In the genomic region with DNA sequence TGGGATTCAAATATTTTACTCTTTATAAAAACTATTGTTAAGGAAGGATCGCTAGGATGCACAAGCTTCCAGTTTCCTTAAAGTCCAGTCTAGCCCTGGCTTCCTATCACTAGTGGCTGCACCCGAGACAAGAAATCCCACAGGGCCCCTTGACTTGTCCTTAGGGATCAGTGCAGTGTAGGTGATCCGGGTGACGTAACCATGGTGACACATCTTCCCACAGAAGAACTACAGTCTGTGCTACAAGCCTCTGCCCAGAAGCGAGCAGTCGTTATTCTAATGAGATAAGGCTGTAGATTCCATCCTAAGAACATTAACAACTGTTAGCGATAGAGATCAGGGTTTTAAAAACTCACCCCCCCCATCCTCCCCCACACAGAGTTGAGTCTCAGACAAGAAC, we compare ENCODE assay signal across 14 mouse cellular contexts. TPM values are rescaled to one million over a fixed set of nuclear protein-coding genes. Genes with fewer than 3 reads are reported as not detected.
DNase-seq lines count a peak whose midpoint lies in the region; ATAC-seq and TF ChIP-seq lines count a peak whose summit lies in the region.
"Had no signal": no experiment of that assay in that cellular context is flagged by ENCODE, and none has a peak within 500 bp of the region (broad histone marks: within the 10 kb centered on the region; RNA-seq: fewer than 3 reads in every experiment).

No protein-coding gene starts in this region.

- DNase-seq in midbrain, embryonic 10.5 days (ENCODE audit: low spot score): peak; percentile 42
- peak; percentile 51 for DNase-seq in midbrain, embryonic 14.5 days
- no peak for DNase-seq in lung, postnatal 0 days (ENCODE audit: low spot score)
- no peak for DNase-seq in frontal cortex, postnatal 36 days (ENCODE audit: low spot score in 2 of 2)
- no peak for DNase-seq in kidney, adult 18-20 months
- DNase-seq: lung, postnatal 14 days; thymus, postnatal 25 days had no signal

- TF ChIP-seq EP300 in lung, postnatal 0 days (IDR thresholded peaks at IDR 0.05): no peak

- peaks cover 23% of the 10 kb centered on the region for H3K4me1 ChIP-seq in midbrain, embryonic 10.5 days
- H3K4me1 ChIP-seq in midbrain, embryonic 15.5 days: no peaks in the 10 kb centered on the region
- H3K4me1 ChIP-seq in forebrain, embryonic 16.5 days (replicated peaks; ENCODE audit: control insufficient read depth, insufficient read depth, low read length): peaks cover 10% of the 10 kb centered on the region
- H3K4me1 ChIP-seq in midbrain, embryonic 14.5 days (ENCODE audit: control insufficient read depth, insufficient read depth, low read length): peaks cover 10% of the 10 kb centered on the region; the same call in 1 of the 2 replicates
- 0 out of 2 replicates have a peak, but pooled peaks cover 4% of the 10 kb centered on the region for H3K4me1 ChIP-seq in lung, postnatal 0 days (ENCODE audit: insufficient read depth, low read depth, low read length)
- H3K4me1 ChIP-seq: liver, embryonic 12.5 days had no signal

- 48% methylated on average over 7 of the region's 7 CpGs for WGBS in midbrain, embryonic 10.5 days
- WGBS in midbrain, embryonic 15.5 days: 27% methylated on average over 7 of the region's 7 CpGs
- WGBS in forebrain, embryonic 16.5 days: 31% methylated on average over 7 of the region's 7 CpGs
- 26% methylated on average over 7 of the region's 7 CpGs for WGBS in midbrain, embryonic 14.5 days
- 69% methylated on average over 7 of the region's 7 CpGs for WGBS in lung, postnatal 0 days

- TF ChIP-seq CTCF in lung, postnatal 0 days (IDR thresholded peaks at IDR 0.05): no peak

- peak overlapping the region; percentile 71 for H3K27ac ChIP-seq in midbrain, embryonic 10.5 days (replicated peaks)
- H3K27ac ChIP-seq in midbrain, embryonic 15.5 days: no peak overlapping the region
- H3K27ac ChIP-seq in forebrain, embryonic 16.5 days (ENCODE audit: low read length): no peak overlapping the region
- peak overlapping the region; percentile 38 for H3K27ac ChIP-seq in midbrain, embryonic 14.5 days (replicated peaks; ENCODE audit: low read depth, low read length)
- H3K27ac ChIP-seq in lung, postnatal 0 days (ENCODE audit: low read length): no peak overlapping the region
- H3K27ac ChIP-seq: heart, embryonic 13.5 days; liver, embryonic 12.5 days had no signal

- no peaks in the 10 kb centered on the region for H3K36me3 ChIP-seq in midbrain, embryonic 10.5 days
- H3K36me3 ChIP-seq in midbrain, embryonic 15.5 days (replicated peaks): no peaks in the 10 kb centered on the region
- no peaks in the 10 kb centered on the region for H3K36me3 ChIP-seq in forebrain, embryonic 16.5 days (ENCODE audit: control insufficient read depth, insufficient read depth)
- H3K36me3 ChIP-seq in midbrain, embryonic 14.5 days (ENCODE audit: control insufficient read depth, insufficient read depth, low read length): no peaks in the 10 kb centered on the region
- no peaks in the 10 kb centered on the region for H3K36me3 ChIP-seq in lung, postnatal 0 days (ENCODE audit: insufficient read depth, low read length)
- H3K36me3 ChIP-seq: heart, embryonic 13.5 days; liver, embryonic 12.5 days had no signal

- H3K9ac ChIP-seq in midbrain, embryonic 15.5 days: no peak overlapping the region
- no peak overlapping the region for H3K9ac ChIP-seq in forebrain, embryonic 16.5 days (replicated peaks; ENCODE audit: low read depth, low read length)
- no peak overlapping the region for H3K9ac ChIP-seq in midbrain, embryonic 14.5 days (replicated peaks; ENCODE audit: low read length)
- no peak overlapping the region for H3K9ac ChIP-seq in lung, postnatal 0 days (replicated peaks; ENCODE audit: low read depth)
- H3K9ac ChIP-seq: heart, embryonic 13.5 days; liver, embryonic 12.5 days had no signal

- H3K9me3 ChIP-seq in midbrain, embryonic 10.5 days (replicated peaks): no peaks in the 10 kb centered on the region
- H3K9me3 ChIP-seq in midbrain, embryonic 15.5 days: no peaks in the 10 kb centered on the region
- no peaks in the 10 kb centered on the region for H3K9me3 ChIP-seq in forebrain, embryonic 16.5 days (ENCODE audit: control insufficient read depth, low read length)
- H3K9me3 ChIP-seq in midbrain, embryonic 14.5 days (ENCODE audit: control insufficient read depth, low read length): no peaks in the 10 kb centered on the region
- no peaks in the 10 kb centered on the region for H3K9me3 ChIP-seq in lung, postnatal 0 days (ENCODE audit: low read length)
- H3K9me3 ChIP-seq: heart, embryonic 13.5 days; liver, embryonic 12.5 days had no signal

- H3K4me2 ChIP-seq in midbrain, embryonic 15.5 days: no peak overlapping the region
- H3K4me2 ChIP-seq in forebrain, embryonic 16.5 days (ENCODE audit: low read length): no peak overlapping the region
- H3K4me2 ChIP-seq in midbrain, embryonic 14.5 days (ENCODE audit: low read length): no peak overlapping the region
- H3K4me2 ChIP-seq in lung, postnatal 0 days (replicated peaks; ENCODE audit: low read depth, low read length): no peak overlapping the region
- H3K4me2 ChIP-seq: heart, embryonic 13.5 days; liver, embryonic 12.5 days had no signal

- no peak overlapping the region for H3K4me3 ChIP-seq in midbrain, embryonic 10.5 days
- no peak overlapping the region for H3K4me3 ChIP-seq in midbrain, embryonic 15.5 days
- H3K4me3 ChIP-seq in forebrain, embryonic 16.5 days (replicated peaks; ENCODE audit: low read length): no peak overlapping the region
- H3K4me3 ChIP-seq in midbrain, embryonic 14.5 days (replicated peaks; ENCODE audit: low read depth, low read length): no peak overlapping the region
- no peak overlapping the region for H3K4me3 ChIP-seq in lung, postnatal 0 days (ENCODE audit: low read depth, low read length)
- H3K4me3 ChIP-seq: erythroblast, embryonic 14.5 days; heart, embryonic 13.5 days; liver, embryonic 12.5 days had no signal

- no peaks in the 10 kb centered on the region for H3K27me3 ChIP-seq in midbrain, embryonic 10.5 days (ENCODE audit: low read depth, poor library complexity, severe bottlenecking)
- no peaks in the 10 kb centered on the region for H3K27me3 ChIP-seq in midbrain, embryonic 15.5 days (replicated peaks)
- H3K27me3 ChIP-seq in forebrain, embryonic 16.5 days (replicated peaks; ENCODE audit: control insufficient read depth, insufficient read depth, low read length): no peaks in the 10 kb centered on the region
- no peaks in the 10 kb centered on the region for H3K27me3 ChIP-seq in midbrain, embryonic 14.5 days (ENCODE audit: control insufficient read depth, insufficient read depth, low read length)
- H3K27me3 ChIP-seq in lung, postnatal 0 days (replicated peaks; ENCODE audit: insufficient read depth, low read length): no peaks in the 10 kb centered on the region
- H3K27me3 ChIP-seq: liver, embryonic 12.5 days had no signal

- ATAC-seq in midbrain, embryonic 15.5 days (replicated peaks): no peak
- peak; percentile 50; the same call in 1 of the 2 replicates for ATAC-seq in forebrain, embryonic 16.5 days
- ATAC-seq in midbrain, embryonic 14.5 days (ENCODE audit: low FRiP score, low TSS enrichment): no peak
- no peak for ATAC-seq in lung, postnatal 0 days
- ATAC-seq: CD4-positive, CD25-positive, alpha-beta regulatory T cell, adult 4 months; liver, embryonic 12.5 days had no signal

RNA-seq across cellular contexts. Expression of a gene that starts 4.5 kb away (rescaled TPM):
- 0.12 TPM in 1 of 2 replicates, not detected in the other for polyA plus RNA-seq in midbrain, embryonic 10.5 days (2016; fragmentation: Nextera tagmentation; extraction: Ambion mirVana)
- 0.22 and 0.46 TPM in 2 replicates for polyA plus RNA-seq in midbrain, embryonic 15.5 days (2015; fragmentation: Nextera tagmentation; extraction: Ambion mirVana)
- polyA plus RNA-seq in forebrain, embryonic 16.5 days (2015; fragmentation: Nextera tagmentation; extraction: Ambion mirVana): not detected in 2 replicates
- 0.65 and 0.68 TPM in 2 replicates for polyA plus RNA-seq in midbrain, embryonic 14.5 days (2014; fragmentation: Nextera tagmentation; extraction: Ambion mirVana)
- polyA plus RNA-seq in lung, postnatal 0 days (2015; fragmentation: Nextera tagmentation; extraction: Ambion mirVana): 0.21 and 0.27 TPM in 2 replicates
- polyA plus RNA-seq: CD4-positive, CD25-positive, alpha-beta regulatory T cell, adult 4 months; erythroblast, embryonic 14.5 days; heart, embryonic 13.5 days; kidney, embryonic 16.5 days had no signal

RNA-seq across cellular contexts. Expression of a gene that starts 56.0 kb away (rescaled TPM):
- not detected in 2 replicates for polyA plus RNA-seq in midbrain, embryonic 10.5 days (2016; fragmentation: Nextera tagmentation; extraction: Ambion mirVana)
- polyA plus RNA-seq in midbrain, embryonic 15.5 days (2015; fragmentation: Nextera tagmentation; extraction: Ambion mirVana): not detected in 2 replicates
- not detected in 2 replicates for polyA plus RNA-seq in forebrain, embryonic 16.5 days (2015; fragmentation: Nextera tagmentation; extraction: Ambion mirVana)
- polyA plus RNA-seq in midbrain, embryonic 14.5 days (2014; fragmentation: Nextera tagmentation; extraction: Ambion mirVana): 0.07 and 0.18 TPM in 2 replicates
- polyA plus RNA-seq in lung, postnatal 0 days (2015; fragmentation: Nextera tagmentation; extraction: Ambion mirVana): 0.05 and 0.18 TPM in 2 replicates
- polyA plus RNA-seq: erythroblast, embryonic 14.5 days; heart, embryonic 13.5 days had no signal

RNA-seq across cellular contexts. Expression of a gene that starts 58.0 kb away (rescaled TPM):
- 21.9 and 28.5 TPM in 2 replicates for polyA plus RNA-seq in midbrain, embryonic 10.5 days (2016; fragmentation: Nextera tagmentation; extraction: Ambion mirVana)
- 24.6 and 25.8 TPM in 2 replicates for polyA plus RNA-seq in midbrain, embryonic 15.5 days (2015; fragmentation: Nextera tagmentation; extraction: Ambion mirVana)
- polyA plus RNA-seq in forebrain, embryonic 16.5 days (2015; fragmentation: Nextera tagmentation; extraction: Ambion mirVana): 24.7 and 27.9 TPM in 2 replicates
- polyA plus RNA-seq in midbrain, embryonic 14.5 days (2014; fragmentation: Nextera tagmentation; extraction: Ambion mirVana): 19.3 and 28.7 TPM in 2 replicates
- polyA plus RNA-seq in lung, postnatal 0 days (2015; fragmentation: Nextera tagmentation; extraction: Ambion mirVana): 41.4 and 51.8 TPM in 2 replicates

Comparison
In these comparisons a context has a peak if more than half of its experiments do, and no peak if none do; other contexts are left out.
1. H3K27ac ChIP-seq: peak in midbrain, embryonic 10.5 days (single experiment) and midbrain, embryonic 14.5 days (single experiment); none in midbrain, embryonic 15.5 days (single experiment), forebrain, embryonic 16.5 days (single experiment) and lung, postnatal 0 days (single experiment).
2. DNase-seq: peak in midbrain, embryonic 10.5 days (single experiment) and midbrain, embryonic 14.5 days (single experiment); none in lung, postnatal 0 days (single experiment), frontal cortex, postnatal 36 days (0 of 2) and kidney, adult 18-20 months (single experiment).